Mouse (Mus musculus) heart, postnatal 36 days (tissue): ENCODE results near the gene Vps9d1. TPM values are rescaled to one million over a fixed set of nuclear protein-coding genes. Genes with fewer than 3 reads are reported as not detected.
"Not testable (repeated sequence)": the region's sequence is repeated elsewhere in the genome, so short reads cannot be mapped to it uniquely, and the experiment has no call there.

Experiments used
- DNase-seq, 2 experiments: peaks; one replicate each; pipeline ENCODE4 v3.0.0; 2021 to 2022
- intact Hi-C: fragments of 180-260 bp; cut with DNase I; formaldehyde crosslinking; loops from one replicate; pipeline ENCODE4 v1.15.1; 2025
- total RNA-seq, 2 experiments: library from RNA; stranded (reverse); gene quantifications; 2 replicates each; pipeline ENCODE4 v1.2.3; 2021

Gene Vps9d1
- total RNA-seq = 10 to 100 TPM; 21.8 to 26.5 TPM

DNA sequence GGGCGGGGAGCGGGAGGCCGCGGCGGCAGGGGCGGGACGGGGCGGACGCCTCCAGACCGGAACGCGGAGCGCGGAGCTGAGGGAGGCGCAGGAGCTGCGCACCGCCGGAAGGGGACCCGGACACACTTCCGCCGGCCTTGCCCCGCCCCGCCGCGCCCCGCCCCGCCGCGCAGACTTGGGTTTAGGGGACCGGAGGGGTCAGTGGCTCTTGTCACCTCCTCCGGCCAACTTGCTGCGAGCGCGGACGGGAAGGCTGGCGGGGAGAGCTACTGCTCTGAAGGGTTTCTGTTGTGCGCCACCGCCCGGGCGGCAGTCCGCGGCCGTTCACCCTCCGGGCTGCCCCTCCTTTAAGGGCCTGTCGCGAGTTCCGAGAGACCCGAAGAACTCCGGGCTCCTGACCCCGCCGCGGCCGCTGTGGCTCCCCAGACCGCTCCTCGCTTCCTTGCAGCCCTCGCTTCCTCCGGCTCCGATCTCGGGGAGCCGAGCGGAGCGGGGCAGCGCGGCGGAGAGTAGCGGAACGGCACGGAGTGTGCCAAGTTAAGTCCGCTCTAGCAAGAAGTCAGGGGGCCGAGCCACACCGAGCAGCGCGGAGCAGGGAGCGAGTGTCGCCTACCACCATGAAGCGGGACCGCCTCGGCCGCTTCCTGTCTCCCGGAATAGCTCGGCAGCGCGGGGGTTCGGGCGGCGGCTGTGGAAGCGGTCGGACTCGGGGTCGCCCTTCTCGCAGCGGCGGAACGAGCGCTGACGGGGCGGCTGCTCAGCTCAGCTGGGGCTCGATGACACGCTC is at the start of gene Vps9d1, which contains the start of gene Zfp276:
TSS of gene Vps9d1 (minus strand) at position 250 of the 787 bp plus-strand sequence.
TSS of gene Zfp276 (plus strand) at position 97 of the 787 bp plus-strand sequence.
- intact Hi-C loops = no loop called here
- DNase-seq = peak; percentile 88 to 91

DNA sequence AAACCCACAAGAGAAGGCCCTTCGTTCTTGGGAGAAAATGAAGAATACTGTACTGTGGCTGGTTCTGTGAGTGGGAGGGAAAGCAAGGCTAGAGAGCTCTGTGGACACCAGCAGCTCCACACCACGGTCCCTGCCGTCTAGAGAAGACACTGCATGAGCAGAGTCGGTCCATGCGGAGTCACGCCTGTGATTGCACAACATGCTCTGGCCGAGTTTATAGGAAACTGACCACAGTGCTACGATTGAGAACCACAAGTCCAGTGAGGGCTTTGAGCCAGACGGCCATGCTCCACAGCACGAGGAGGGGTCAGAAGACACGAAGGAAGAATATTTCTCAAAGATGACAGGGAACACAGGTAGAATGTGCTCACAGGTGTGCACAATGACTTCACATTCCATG is 44.2 kb upstream of the Vps9d1 start:
- no peak for DNase-seq
- intact Hi-C loops = no loop called here

DNA sequence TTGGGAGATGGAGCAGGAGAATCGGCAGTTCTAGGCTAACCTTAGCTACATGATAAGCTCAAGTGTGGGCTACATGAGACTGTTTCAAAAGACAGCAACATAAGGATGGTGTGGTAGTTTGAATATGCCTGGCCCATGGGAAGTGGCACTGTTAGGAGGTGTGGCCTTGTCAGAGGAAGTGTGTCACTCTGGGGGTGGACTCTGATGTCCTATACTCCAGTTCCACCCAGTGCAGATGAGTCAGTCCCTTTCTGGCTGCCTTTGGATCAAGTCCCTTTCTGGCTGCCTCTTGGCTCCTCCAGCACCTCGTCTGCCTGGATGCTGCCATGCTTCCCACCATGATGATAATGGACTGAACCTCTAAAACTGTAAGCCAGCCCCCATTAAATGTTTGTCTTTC is 38.6 kb upstream of the Vps9d1 start:
- DNase-seq = no peak
- intact Hi-C loops = no loop called here

DNA sequence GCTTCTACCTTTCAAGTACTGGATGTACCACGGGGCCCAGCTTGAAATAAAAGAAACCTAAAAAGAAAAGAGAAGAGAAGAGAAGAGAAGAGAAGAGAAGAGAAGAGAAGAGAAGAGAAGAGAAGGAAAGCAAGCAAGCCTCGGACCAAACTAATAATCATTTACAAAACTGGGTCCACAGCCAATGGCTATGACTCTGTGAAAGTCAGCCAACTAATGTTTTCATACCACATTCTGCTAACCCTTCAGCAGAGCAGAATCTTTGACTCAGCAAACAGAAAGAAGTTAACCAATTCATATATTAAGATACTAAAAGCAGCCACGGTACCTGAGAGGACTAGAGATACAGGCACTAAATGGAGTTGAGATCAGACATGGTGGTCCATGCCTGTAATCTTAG is 38.1 kb upstream of the Vps9d1 start:
- intact Hi-C loops = no loop called here
- no peak for DNase-seq

DNA sequence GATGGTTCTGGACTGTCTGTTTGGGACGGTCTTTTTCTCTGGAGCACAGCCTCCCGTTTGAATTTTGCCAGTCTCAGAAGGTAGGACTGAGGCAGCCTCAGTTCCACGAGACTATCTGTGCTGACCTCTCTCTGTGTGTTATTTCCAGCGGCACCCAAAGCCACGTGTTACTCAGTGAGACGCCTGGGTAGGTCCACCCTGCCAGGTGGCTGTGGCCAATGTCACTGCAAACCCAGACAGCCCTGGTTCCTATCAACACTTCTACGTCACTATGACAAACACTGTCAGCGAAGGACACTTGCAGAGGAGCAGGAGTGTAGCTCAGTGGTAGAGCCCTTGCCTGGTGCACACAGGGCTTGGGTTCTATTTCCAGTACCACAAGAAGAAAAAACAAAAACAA is 37.6 kb upstream of the Vps9d1 start:
- peak; percentile 16 to 42 for DNase-seq
- intact Hi-C loops = no loop called here

DNA sequence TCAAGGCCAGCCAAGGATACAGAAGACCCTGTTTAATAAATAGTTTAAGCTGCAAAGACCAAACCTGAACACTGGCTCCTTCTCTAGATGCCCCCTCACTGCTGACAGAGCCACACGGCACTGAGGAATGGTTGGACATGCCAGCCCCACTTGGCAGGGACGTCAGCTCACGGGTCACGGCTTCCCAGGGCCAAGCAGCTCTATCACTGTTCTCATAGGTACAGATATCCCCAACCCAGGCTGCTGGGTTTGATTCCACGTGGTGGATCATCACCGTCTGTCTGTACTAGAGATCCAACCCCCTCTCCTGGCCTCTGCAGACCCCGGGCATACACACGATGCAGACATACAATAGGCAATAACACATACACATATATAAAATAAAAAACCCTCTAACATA is 36.5 kb upstream of the Vps9d1 start:
- intact Hi-C loops = no loop called here
- DNase-seq = peak; percentile 15 to 24

DNA sequence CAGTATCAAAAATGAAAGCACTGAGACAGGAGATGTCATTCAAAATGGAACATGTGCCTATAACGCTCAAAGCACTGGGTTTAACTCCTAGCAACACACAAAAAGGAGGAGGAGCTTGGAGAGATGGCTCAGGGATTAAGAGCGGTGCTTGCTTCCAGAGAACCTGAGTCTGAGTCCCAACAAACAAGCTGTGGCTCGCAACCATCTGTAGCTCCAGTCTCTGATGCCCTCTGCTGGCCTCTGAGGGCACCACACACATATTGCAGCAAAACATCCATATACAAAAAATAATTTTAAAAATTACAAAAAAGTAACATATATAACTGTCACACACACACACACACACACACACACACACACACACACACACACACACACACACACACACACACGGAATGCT is 36.0 kb upstream of the Vps9d1 start:
- DNase-seq = peak in 1 of 2 experiments; percentile 33
- intact Hi-C loops = no loop called here

DNA sequence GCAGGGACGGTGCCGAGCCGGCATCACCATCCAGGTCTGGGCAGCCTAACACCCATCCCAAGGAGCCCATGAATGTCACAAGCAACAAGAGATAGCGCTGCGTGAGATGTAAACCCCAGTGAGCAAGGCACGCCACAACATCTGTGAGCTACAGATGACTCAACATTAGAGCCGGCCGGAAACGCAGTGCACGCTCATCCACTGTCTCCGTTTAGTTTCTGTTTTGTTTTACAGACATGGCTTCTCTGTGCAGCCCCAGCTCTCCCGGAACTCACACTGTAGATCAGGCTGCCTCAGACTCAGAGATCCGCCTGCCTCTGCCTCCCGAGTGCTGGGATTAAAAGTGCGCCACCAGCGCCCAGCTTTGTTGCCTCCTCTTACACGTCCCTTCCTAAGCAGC is 33.2 kb upstream of the Vps9d1 start:
- DNase-seq = no peak
- intact Hi-C loops = loop anchor here (10.0 kb wide), 1 partner anchor 173 kb away; the partner anchor contains the start of gene Cpne7

DNA sequence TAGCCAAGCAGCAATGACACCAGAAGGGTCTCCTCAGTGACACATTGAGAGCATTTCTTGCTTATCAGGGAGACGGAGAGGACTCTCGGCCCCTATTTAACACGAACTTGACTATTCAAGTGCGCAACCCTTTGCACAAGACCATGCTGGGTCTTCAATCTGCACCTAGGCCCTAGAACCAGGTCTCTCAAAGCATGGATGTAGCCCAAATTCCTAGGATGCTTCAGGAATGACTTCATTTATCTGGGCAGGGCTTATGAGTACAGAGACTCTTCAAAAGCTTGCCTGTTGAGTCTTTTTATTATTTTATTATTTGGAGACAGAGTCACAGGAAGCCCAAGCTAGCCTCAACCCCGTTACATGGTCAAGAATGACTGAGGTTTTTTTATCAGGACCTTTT is 30.3 kb upstream of the Vps9d1 start:
- intact Hi-C loops = loop anchor here (10.0 kb wide), 1 partner anchor 170 kb away; the partner anchor contains the start of gene Cpne7
- no peak for DNase-seq

DNA sequence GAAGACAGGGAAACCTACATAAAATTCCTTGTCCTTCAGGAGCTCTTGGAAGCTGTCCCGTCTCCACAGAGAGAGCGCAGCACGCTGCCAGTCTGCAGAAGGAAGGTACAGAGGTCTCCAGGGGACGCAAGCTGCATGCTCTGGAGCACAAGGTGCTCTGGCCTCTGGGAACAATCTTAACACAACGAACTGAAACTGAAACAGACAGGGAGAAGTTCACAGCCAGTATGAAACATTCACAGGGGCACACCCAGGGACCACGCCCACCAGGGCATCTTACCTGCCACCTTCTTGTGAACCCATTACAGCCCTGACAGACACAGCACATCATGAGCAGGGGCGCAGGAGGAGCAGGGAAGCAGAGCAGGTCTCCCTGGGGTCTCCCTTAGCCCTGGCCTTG is 29.8 kb upstream of the Vps9d1 start:
- no peak for DNase-seq
- intact Hi-C loops = loop anchor here (10.0 kb wide), 1 partner anchor 169 kb away; the partner anchor contains the start of gene Cpne7

DNA sequence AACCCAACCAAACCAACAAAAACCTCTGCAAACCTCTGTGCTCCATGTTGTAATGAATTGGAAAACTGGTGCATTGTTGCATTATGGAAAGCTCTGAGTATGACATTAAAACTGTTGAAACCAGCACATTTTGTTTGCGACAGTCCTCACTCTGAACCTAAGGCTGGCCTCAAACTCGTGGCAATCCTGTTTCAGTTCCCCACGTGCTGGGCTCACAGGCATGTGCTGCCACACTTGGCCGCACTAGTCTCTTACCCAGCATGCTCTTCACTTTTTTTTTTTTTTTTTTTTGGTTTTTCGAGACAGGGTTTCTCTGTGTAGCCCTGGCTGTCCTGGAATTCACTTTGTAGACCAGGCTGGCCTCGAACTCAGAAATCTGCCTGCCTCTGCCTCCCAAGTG is 28.8 kb upstream of the Vps9d1 start:
- intact Hi-C loops = loop anchor here (10.0 kb wide), 1 partner anchor 168 kb away; the partner anchor contains the start of gene Cpne7
- DNase-seq = not testable (repeated sequence)

DNA sequence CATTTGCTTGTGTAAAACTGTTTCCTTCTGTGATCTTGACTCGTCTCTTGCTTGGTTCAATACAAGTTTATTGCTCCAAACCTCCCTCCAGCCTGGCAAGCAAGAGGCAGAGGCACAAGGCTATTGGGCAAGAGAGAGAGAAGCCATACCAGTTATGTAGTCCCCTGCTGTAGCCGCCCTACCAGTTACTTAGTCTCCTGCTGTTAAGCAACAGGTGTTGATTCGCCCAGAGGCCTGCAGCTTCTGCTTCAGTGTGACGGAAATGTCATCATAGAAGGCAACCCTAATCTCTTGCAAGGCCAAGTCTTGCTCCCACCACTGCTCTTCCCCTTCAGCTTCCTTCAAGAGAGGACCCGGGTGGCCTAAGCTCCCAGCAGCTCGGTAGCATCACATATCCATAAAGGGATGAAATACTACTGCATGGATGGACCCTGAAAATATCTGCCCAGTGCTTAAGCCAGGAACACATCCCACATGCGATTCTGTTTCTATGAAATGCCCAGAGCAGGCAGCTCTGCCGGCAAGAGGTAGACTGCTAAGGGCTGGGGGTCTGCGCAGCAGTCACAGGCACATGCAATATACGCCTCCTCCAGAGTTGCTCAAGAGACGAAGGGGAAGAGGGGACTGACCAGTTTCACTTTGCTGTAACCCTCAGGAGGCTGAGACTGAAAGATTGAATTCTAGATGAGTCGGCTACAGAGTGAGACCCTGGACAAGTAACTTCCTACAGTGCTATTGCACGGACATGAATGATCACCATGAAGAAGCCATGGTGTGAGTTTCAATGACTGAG is 26.4 kb upstream of the Vps9d1 start:
- intact Hi-C loops = loop anchor here (10.0 kb wide), 1 partner anchor 166 kb away; the partner anchor contains the start of gene Cpne7
- DNase-seq = no peak

DNA sequence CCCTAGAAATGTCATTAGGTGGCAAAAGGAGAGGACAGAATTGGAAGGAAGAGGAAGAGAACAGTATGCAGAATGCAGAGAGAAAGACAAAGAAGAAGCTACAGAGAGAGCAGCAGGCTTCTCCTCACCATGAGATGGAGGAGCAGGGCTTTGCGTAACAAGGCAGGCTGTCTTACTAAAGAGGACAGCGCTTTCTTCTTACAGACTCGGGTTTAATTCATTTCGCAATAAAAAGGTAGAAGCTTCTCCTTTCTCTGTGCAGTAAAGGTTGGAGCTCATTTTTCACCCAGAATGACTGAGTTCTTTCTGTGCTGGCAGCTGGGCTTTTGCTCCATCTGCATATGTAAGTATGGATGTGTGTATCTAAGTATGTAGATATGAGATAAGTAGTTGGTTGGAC is 25.7 kb upstream of the Vps9d1 start:
- DNase-seq = no peak
- intact Hi-C loops = loop anchor here (10.0 kb wide), 1 partner anchor 165 kb away; the partner anchor contains the start of gene Cpne7

DNA sequence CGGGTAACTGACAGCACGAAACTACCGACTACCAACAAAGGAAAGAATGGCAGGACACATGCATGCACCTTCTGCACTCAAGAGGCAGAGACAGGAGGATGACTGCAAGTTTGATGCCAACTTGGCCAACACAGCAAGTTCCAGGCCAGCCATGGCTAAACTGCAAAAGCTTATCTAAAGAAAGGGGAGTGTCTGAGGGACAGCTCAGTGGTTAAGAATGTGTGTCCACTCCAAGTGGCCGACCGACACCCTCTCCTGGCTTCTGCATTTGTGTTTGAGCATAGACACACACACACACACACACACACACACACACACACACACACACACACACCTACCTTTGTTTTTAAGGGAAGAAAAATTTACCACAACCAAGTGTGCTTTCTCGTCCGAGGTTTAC is 24.3 kb upstream of the Vps9d1 start:
- intact Hi-C loops = no loop called here
- DNase-seq = no peak

DNA sequence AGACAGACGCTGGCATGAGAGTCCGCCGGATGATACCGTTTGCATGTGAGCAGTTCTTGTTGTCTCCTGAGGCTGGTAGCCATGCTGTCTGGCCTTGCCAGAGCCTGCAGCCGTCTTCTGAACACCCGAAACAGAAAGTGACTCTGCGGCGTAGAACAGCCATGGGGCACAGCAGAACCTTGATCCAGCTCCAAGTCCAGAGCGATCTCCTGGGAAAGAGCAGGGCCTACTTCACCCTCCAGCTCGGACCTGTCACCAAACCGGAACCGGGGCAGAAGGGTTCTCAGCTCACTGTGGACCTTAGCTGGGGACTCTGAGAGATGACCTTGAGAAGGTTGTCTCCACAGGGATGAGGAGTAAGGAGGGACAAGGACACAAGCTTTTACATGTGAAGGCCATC is 20.9 kb upstream of the Vps9d1 start:
- no peak for DNase-seq

DNA sequence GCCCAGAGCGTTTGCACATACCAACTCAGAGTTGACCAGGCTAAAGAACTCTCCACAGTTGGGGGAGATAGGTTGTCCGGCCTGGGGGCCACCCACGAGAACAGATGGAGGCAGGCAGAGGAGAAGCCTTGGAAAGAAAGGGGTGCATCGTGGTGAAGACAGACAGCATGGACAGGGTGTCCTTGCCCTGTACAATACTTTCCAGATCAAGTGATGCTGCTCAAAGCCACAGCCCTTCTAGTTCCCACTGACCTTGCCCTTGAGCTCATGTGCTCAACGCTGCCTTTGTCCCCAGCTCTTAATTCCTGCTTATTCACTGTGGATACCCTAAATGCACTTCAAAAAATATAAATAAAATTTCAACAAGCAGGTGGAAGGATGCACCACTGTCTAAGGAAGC is 20.3 kb upstream of the Vps9d1 start:
- intact Hi-C loops = no loop called here
- DNase-seq = no peak

More for the DNA sequence above, 20.9 kb upstream of the Vps9d1 start:
- intact Hi-C loops = no loop called here

DNA sequence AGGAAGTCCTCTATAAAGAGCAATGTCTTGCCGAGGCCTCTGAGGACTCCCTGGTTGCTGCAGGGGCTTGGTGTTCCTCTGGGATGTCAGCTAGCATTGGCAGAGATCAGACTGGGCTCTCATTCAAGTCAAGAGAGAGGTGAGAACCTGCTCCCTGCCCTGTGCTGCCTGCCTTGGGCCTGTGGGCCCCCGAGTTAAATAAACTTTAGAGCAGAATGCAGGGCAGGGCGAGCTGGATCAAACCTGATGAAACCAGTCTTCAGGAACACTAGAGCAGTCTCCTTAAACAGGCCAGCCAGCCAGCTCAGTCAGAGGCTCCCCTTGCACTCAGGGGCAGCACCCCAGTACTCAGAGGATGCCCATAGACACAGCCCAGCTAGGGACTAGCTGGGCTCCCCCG is 17.8 kb upstream of the Vps9d1 start:
- intact Hi-C loops = no loop called here
- DNase-seq = no peak

DNA sequence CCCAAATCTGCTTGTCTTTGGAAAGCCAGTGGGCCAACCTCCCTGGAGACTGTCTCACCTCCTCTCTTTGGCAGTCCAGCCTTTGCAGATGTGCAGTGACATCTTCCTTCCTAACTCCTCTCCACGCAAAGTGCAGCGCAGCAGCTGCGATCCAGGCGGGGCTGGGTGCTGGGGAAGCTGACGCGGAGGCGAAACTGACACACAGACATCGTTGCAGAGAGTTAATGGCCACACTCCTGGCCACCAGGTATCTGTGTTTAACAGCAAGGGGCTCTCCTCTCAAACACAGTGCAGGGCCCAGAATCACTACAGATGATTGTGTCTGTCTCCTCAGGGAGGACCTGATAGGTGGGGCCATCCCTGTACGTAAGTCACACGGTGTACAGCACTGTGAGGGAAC is 17.0 kb upstream of the Vps9d1 start:
- no peak for DNase-seq
- intact Hi-C loops = no loop called here

DNA sequence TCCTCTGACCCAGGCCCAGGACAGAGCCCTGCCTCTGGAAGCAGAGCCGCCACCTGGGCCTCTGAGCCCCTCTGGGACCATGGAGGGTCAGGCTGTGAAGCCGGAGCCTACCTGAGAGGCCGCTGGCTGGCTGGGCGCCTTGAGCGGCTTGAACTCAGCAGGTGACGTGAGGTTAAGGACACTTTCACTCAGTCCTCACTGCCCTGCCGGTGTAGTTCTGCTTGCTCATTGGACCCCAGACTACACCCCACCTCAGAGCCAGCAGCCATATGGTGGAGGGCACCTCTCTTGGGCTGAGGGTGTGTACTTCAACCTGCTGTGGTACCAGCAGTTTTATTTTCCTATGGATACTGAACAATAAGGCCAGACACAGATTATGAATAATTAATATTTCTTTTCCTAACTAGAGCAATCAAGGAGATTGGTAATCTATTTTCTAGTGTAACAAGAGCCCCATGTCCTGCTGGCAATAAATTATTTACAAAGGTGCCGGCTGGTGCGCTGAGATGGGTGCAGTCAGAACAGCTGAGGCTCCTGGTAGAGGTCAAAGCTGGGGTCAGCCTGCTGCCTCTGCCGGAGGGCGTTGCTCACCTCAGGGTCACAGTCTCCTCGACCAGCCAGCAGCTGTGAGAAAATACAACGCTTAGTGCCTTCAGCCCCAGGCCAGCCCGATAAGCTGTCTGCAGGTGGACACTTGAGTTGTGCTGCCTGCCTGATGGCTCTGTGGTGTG is 13.9 kb upstream of the Vps9d1 start:
- no peak for DNase-seq
- intact Hi-C loops = no loop called here

DNA sequence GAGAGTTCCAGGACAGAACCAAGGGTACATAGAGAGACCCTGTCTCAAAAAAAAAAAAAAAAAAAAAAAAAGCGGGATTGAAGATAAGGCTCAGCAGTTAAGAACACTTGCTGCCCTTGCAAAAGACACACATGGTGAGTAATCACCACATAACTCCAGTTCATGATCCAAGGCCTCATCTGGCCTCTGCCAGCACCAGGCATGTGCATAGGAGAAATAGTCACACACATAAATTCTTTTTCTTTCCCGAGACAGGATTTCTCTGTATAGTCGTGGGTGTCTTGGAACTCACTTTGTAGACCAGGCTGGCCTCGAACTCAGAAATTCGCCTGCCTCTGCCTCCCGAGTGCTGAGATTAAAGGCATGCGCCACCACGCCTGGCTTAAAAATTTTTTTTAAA is 3.4 kb upstream of the Vps9d1 start:
- DNase-seq, intact Hi-C loops: not testable (repeated sequence)

DNA sequence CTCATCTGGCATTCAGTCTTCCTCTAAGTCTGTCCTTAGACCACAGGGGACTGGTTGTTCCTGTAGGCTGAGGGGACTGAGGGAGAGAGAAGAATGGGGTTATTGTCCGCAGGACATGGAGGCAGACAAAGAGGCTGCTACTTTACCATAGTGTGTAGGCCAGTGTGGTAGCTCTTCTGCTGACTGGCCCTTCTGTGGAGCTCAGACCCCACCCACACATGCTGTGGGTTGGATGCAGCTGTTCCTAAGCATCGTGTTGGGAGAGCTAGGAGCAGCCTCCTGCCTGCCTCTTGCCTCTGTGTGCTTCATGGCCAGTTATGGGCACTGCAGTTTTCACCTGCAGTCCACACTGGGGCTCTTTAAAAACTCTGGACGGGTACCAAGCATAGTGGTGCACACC is 3.0 kb upstream of the Vps9d1 start:
- intact Hi-C loops = no loop called here
- DNase-seq = no peak
